Mouse (Mus musculus) left cerebral cortex, adult 18-20 months (tissue): ENCODE results near the gene Prkcd. TPM values are rescaled to one million over a fixed set of nuclear protein-coding genes. Genes with fewer than 3 reads are reported as not detected.

Experiments
- DNase-seq, 2 experiments: peaks; one replicate each; pipeline ENCODE4 v3.0.0; 2021 to 2022; ENCODE audit warnings: low spot score in 2 of 2, mixed read lengths in 1 of 2
- microRNA-seq, 2 experiments: library from miRNA; unstranded; fragments of <30 nt; microRNA quantifications; one replicate each; pipeline ENCODE4 v1.2.0; 2021
- total RNA-seq, 2 experiments: library from RNA; stranded (reverse); gene quantifications; 2 replicates each; pipeline ENCODE4 v1.2.3; 2021

The Prkcd gene
- total RNA-seq, 2 experiments from 2014 or later = 11.4 to 12.7 TPM

DNA sequence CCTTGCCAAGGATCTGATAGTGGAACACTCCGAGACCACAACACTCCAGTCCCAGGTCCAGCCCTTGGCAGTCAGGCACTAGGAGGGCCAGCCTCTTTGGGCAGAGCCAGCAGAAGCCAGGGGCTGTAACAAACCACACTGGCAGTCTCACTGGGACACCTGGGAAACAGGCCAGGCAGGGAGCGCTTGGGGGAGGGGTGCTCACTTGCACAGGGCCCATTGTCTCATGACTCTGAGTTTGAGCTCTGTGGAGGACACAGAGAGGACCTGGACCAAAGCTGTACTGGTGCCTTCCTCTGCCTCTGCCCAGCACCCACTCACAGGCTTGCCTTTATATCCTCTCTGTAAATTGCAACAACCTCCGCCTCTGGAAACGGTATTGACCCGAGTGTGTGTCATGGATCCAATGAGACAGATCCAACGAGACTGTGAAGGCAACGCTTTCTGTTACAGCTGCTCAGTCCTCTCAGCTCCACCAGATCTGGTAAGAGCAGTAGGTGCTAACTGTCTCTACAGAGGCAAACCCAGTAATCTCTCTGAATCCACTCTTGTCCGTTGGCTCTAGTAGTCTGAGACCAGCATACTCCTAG is 77.8 kb downstream of the Prkcd start, which contains the start of gene Tkt:
Gene Tkt (plus strand): TSS at position 229 of the 590 bp plus-strand sequence.
- DNase-seq = peak; percentile 62 to 63

Small RNAs within 50 kb of the gene (microRNA-seq; reads per million reads assigned to microRNA genes)
- 8.7 to 9.7 reads per million in 2 experiments for gene Mir3076

Other genes starting within 250 kb of the Prkcd start
- 10 to 100 TPM; 21.3 to 21.5 TPM for gene Dcp1a, start 146.7 kb downstream of the Prkcd start, total RNA-seq
- 10 to 100 TPM; 44.1 to 45.4 TPM for gene Cacna1d, start 134.8 kb downstream of the Prkcd start, total RNA-seq
- 100 to 1,000 TPM; 189 to 211 TPM for gene Tkt, start 77.9 kb downstream of the Prkcd start, total RNA-seq
- gene Rft1, start 28.1 kb upstream of the Prkcd start, total RNA-seq = 10 to 100 TPM; 10.0 to 10.4 TPM
- 10 to 100 TPM; 39.3 to 41.0 TPM for gene Sfmbt1, start 88.6 kb upstream of the Prkcd start, total RNA-seq
- gene Tmem110, start 199.4 kb upstream of the Prkcd start, total RNA-seq = 10 to 100 TPM; 20.7 to 22.9 TPM